Mouse (Mus musculus): ENCODE results near the gene Tle4.

DNA sequence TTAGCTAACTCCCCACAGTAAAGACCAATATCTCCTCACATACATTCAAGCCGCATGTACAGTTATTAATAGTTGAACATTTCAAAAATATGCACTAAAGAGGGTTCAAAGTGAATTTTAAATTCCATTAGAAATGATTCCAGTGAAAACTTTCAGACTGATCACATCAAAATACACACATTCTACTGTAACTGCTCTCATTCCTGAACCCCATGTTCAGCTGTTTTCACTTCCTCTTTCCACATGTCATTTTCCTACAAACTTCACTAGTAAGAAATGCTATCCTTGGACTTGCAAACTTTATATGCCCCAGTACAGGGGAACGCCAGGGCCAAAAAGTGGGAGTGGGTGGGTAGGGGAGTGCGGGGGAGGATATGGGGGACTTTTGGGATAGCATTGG lies 12.6 kb downstream of the Tle4 start:
- no peak for TF ChIP-seq CTCF (conservative IDR thresholded peaks at IDR 0.05; ENCODE audit: insufficient read depth, insufficient read length, low read depth, low read length)
- TF ChIP-seq POLR2A (IDR thresholded peaks at IDR 0.05; ENCODE audit: low read depth, low read length) = no peak

Measured in kidney, adult 2 months (tissue).